In the genomic region with DNA sequence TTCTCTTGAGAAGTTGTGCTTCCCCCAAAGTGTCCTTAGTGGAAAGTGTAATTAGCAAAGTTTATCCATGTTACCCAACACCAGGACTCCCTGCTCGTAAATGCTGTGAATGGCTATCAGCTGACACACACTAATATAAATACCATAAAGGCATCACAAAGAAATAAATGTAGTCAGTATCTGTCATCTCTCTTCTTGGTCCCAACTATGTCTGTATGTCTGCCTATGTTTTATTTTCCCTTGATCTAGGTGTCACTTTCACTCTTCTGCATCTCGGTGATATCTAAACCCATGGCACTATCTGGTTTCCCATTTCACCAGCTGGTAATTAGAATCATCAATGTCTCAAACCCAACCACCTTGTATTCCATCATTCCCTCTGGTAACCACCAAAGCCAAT, we compare ENCODE assay signal across 33 mouse cellular contexts.
"Had no signal": no experiment of that assay in that cellular context is flagged by ENCODE, and none has a peak within 500 bp of the region (broad histone marks: within the 10 kb centered on the region; RNA-seq: fewer than 3 reads in every experiment).

No protein-coding gene starts in this region.

- H3K4me3 ChIP-seq: heart, embryonic 10.5 days; heart, embryonic 12.5 days; heart, embryonic 13.5 days; heart, embryonic 15.5 days; hindbrain, embryonic 10.5 days; hindbrain, embryonic 12.5 days; hindbrain, embryonic 13.5 days; hindbrain, embryonic 15.5 days; intestine, embryonic 15.5 days; layer of hippocampus, adult 2 months; left cerebral cortex, adult 2 months had no signal

- H3K36me3 ChIP-seq: heart, embryonic 10.5 days; heart, embryonic 12.5 days; heart, embryonic 13.5 days; heart, embryonic 15.5 days; hindbrain, embryonic 10.5 days; hindbrain, embryonic 12.5 days; hindbrain, embryonic 13.5 days; hindbrain, embryonic 15.5 days; intestine, embryonic 15.5 days had no signal

- H3K9me3 ChIP-seq: heart, embryonic 10.5 days; heart, embryonic 12.5 days; heart, embryonic 13.5 days; heart, embryonic 15.5 days; hindbrain, embryonic 10.5 days; hindbrain, embryonic 12.5 days; hindbrain, embryonic 13.5 days; hindbrain, embryonic 15.5 days; intestine, embryonic 15.5 days had no signal

- DNase-seq: heart, postnatal 10 days; heart, postnatal 14 days; heart, postnatal 36 days; heart, postnatal 4 days; kidney, adult 18-20 months; kidney, adult 8-10 months; kidney, adult 9 months; kidney, postnatal 10 days; kidney, postnatal 14 days; kidney, postnatal 25 days; kidney, postnatal 36 days; kidney, postnatal 4 days; layer of hippocampus, adult 9-11 months; layer of hippocampus, postnatal 36 days had no signal

- H3K9ac ChIP-seq: heart, embryonic 12.5 days; heart, embryonic 13.5 days; heart, embryonic 15.5 days; hindbrain, embryonic 12.5 days; hindbrain, embryonic 13.5 days; hindbrain, embryonic 14.5 days; hindbrain, embryonic 15.5 days; intestine, embryonic 15.5 days had no signal

- H3K4me1 ChIP-seq: heart, embryonic 10.5 days; heart, embryonic 12.5 days; heart, embryonic 13.5 days; heart, embryonic 15.5 days; hindbrain, embryonic 10.5 days; hindbrain, embryonic 12.5 days; hindbrain, embryonic 13.5 days; hindbrain, embryonic 15.5 days; intestine, embryonic 15.5 days had no signal

- H3K27ac ChIP-seq: heart, embryonic 10.5 days; heart, embryonic 13.5 days; heart, embryonic 15.5 days; hindbrain, embryonic 10.5 days; hindbrain, embryonic 12.5 days; hindbrain, embryonic 13.5 days; hindbrain, embryonic 14.5 days; hindbrain, embryonic 15.5 days; hindbrain, postnatal 0 days; intestine, embryonic 15.5 days; kidney, postnatal 0 days; layer of hippocampus, adult 2 months; left cerebral cortex, adult 2 months had no signal

- ATAC-seq: hindbrain, embryonic 16.5 days; hindbrain, postnatal 0 days; inflammation-experienced regulatory T-cells, adult 6 months; intestine, embryonic 15.5 days; intestine, embryonic 16.5 days; intestine, postnatal 0 days had no signal

- H3K27me3 ChIP-seq: heart, embryonic 12.5 days; heart, embryonic 13.5 days; heart, embryonic 15.5 days; hindbrain, embryonic 12.5 days; hindbrain, embryonic 13.5 days; hindbrain, embryonic 15.5 days; intestine, embryonic 15.5 days had no signal

- H3K4me2 ChIP-seq: heart, embryonic 11.5 days; heart, embryonic 12.5 days; heart, embryonic 13.5 days; heart, embryonic 15.5 days; hindbrain, embryonic 12.5 days; hindbrain, embryonic 13.5 days; hindbrain, embryonic 14.5 days; hindbrain, embryonic 15.5 days; intestine, embryonic 15.5 days had no signal
